Mouse (Mus musculus) limb, embryonic 11.5 days (tissue): ENCODE data around the gene Lamb3. TPM values are rescaled to one million over a fixed set of nuclear protein-coding genes. Genes with fewer than 3 reads are reported as not detected.

Experiments used
- ATAC-seq: fragments of 200-750 bp; cut with Nextera tagmentation; 2 replicates; pipeline ENCODE4 v1.8.0; 2017; ENCODE audit warnings: low read depth; ENCODE audit not compliant: insufficient number of reproducible peaks, low FRiP score, low TSS enrichment
- DNase-seq: peaks from one replicate; pipeline ENCODE4 v3.0.0-alpha.2; 2015; ENCODE audit warnings: low spot score
- H3K27ac ChIP-seq: fragments of 300-500 bp; sonication (generic); replicated peaks from 2 replicates; pipeline ENCODE4 v1.5.1; 2014; ENCODE audit warnings: low read depth, mild to moderate bottlenecking, low read length
- H3K27me3 ChIP-seq: fragments of 300-500 bp; sonication (generic); 2 replicates; pipeline ENCODE4 v1.6.1; 2014; ENCODE audit warnings: mild to moderate bottlenecking, low read length, mixed read lengths; ENCODE audit not compliant: control insufficient read depth, insufficient read depth
- H3K36me3 ChIP-seq: fragments of 300-500 bp; sonication (generic); 2 replicates; pipeline ENCODE4 v1.6.1; 2014; ENCODE audit warnings: mild to moderate bottlenecking, low read length, moderate library complexity, mixed read lengths; ENCODE audit not compliant: control insufficient read depth, insufficient read depth
- H3K4me1 ChIP-seq: fragments of 300-500 bp; sonication (generic); 2 replicates; pipeline ENCODE4 v1.6.1; 2014; ENCODE audit warnings: low read length, mixed read lengths; ENCODE audit not compliant: control insufficient read depth, insufficient read depth
- H3K4me2 ChIP-seq: fragments of 300-500 bp; sonication (generic); 2 replicates; pipeline ENCODE4 v1.6.1; 2014; ENCODE audit warnings: low read depth, mild to moderate bottlenecking, moderate library complexity; ENCODE audit not compliant: severe bottlenecking
- H3K4me3 ChIP-seq: fragments of 300-500 bp; sonication (generic); 2 replicates; pipeline ENCODE4 v1.5.1; 2014; ENCODE audit warnings: low read depth, low read length
- H3K9ac ChIP-seq: fragments of 300-500 bp; sonication (generic); 2 replicates; pipeline ENCODE4 v1.6.1; 2014; ENCODE audit warnings: mild to moderate bottlenecking, low read length
- H3K9me3 ChIP-seq: fragments of 300-500 bp; sonication (generic); 2 replicates; pipeline ENCODE4 v1.6.1; 2016; ENCODE audit warnings: low read length; ENCODE audit not compliant: control insufficient read depth
- WGBS: fragments of 180-500 bp; shearing (Covaris S2); extraction: QIAGEN DNeasy Blood & Tissue Kit; methylation state at CpG from one replicate; pipeline ENCODE4 v1.1.7; 2014; 5-methylcytosine and 5-hydroxymethylcytosine counted together
- polyA plus RNA-seq: library from polyadenylated mRNA; unstranded; fragments of >200 nt; fragmentation: Nextera tagmentation; extraction: Ambion mirVana; gene quantifications from 2 replicates; pipeline ENCODE4 v1.2.1, GENCODE M21; 2014

Gene Lamb3
- polyA plus RNA-seq, 1 experiment from 2014 or later, result 0.79 TPM

GRCm38 (mm10) chr1:193195169-193195810 lies 12.2 kb upstream of the Lamb3 start:
- no peak for DNase-seq
- H3K4me3 ChIP-seq, result no peak overlapping the region
- 68% methylated on average over 3 of the region's 3 CpGs for WGBS

GRCm38 (mm10) chr1:193197494-193198205 lies 9.8 kb upstream of the Lamb3 start:
- H3K9ac ChIP-seq, result no peak overlapping the region
- DNase-seq, result no peak
- no peak for ATAC-seq

More at GRCm38 (mm10) chr1:193195169-193195810, 12.2 kb upstream of the Lamb3 start:
- no peaks in the 10 kb centered on the region for H3K9me3 ChIP-seq
- H3K4me2 ChIP-seq, result no peak overlapping the region
- H3K4me1 ChIP-seq, result peaks cover 3% of the 10 kb centered on the region; the same call in 1 of the 2 replicates
- no peaks in the 10 kb centered on the region for H3K27me3 ChIP-seq
- no peaks in the 10 kb centered on the region for H3K36me3 ChIP-seq
- ATAC-seq, result no peak
- no peak overlapping the region for H3K27ac ChIP-seq
- no peak overlapping the region for H3K9ac ChIP-seq

GRCm38 (mm10) chr1:193198312-193198711 lies 9.2 kb upstream of the Lamb3 start:
- no peak for ATAC-seq
- WGBS, result 95% methylated on average over 2 of the region's 2 CpGs

More at GRCm38 (mm10) chr1:193197494-193198205, 9.8 kb upstream of the Lamb3 start:
- H3K4me2 ChIP-seq, result no peak overlapping the region
- H3K4me1 ChIP-seq, result no peaks in the 10 kb centered on the region
- H3K27ac ChIP-seq, result no peak overlapping the region
- 91% methylated on average over 18 of the region's 18 CpGs for WGBS
- no peaks in the 10 kb centered on the region for H3K27me3 ChIP-seq
- no peaks in the 10 kb centered on the region for H3K9me3 ChIP-seq
- H3K36me3 ChIP-seq, result no peaks in the 10 kb centered on the region
- H3K4me3 ChIP-seq, result no peak overlapping the region

GRCm38 (mm10) chr1:193200640-193201382 lies 6.7 kb upstream of the Lamb3 start:
- H3K27ac ChIP-seq, result no peak overlapping the region
- no peaks in the 10 kb centered on the region for H3K36me3 ChIP-seq
- H3K4me2 ChIP-seq, result no peak overlapping the region
- H3K9me3 ChIP-seq, result no peaks in the 10 kb centered on the region
- no peaks in the 10 kb centered on the region for H3K4me1 ChIP-seq
- no peaks in the 10 kb centered on the region for H3K27me3 ChIP-seq
- no peak overlapping the region for H3K4me3 ChIP-seq
- H3K9ac ChIP-seq, result no peak overlapping the region
- no peak for DNase-seq
- WGBS, result 86% methylated on average over 8 of the region's 8 CpGs
- ATAC-seq, result no peak

More at GRCm38 (mm10) chr1:193198312-193198711, 9.2 kb upstream of the Lamb3 start:
- Histone ChIP-seq H3K36me3 (no peaks in the 10 kb centered on the region), H3K4me2 (no peak overlapping the region), H3K4me3 (no peak overlapping the region), H3K9me3 (no peaks in the 10 kb centered on the region), H3K9ac (no peak overlapping the region), H3K27me3 (no peaks in the 10 kb centered on the region), H3K27ac (no peak overlapping the region), H3K4me1 (no peaks in the 10 kb centered on the region)
- DNase-seq, result no peak

GRCm38 (mm10) chr1:193201383-193201778 lies 6.1 kb upstream of the Lamb3 start, which contains the start of gene Traf3ip3:
TSS of gene Traf3ip3 (minus strand) at chr1:193201703.
- Histone ChIP-seq H3K36me3 (no peaks in the 10 kb centered on the region), H3K4me1 (no peaks in the 10 kb centered on the region), H3K27ac (no peak within 1 kb of the TSS), H3K4me3 (no peak within 1 kb of the TSS), H3K9ac (no peak within 1 kb of the TSS), H3K27me3 (no peaks in the 10 kb centered on the region), H3K9me3 (no peaks in the 10 kb centered on the region), H3K4me2 (no peak within 1 kb of the TSS)
- DNase-seq (no peak), ATAC-seq (no peak)
- 61% methylated on average over 5 of the region's 5 CpGs for WGBS

GRCm38 (mm10) chr1:193203821-193204220 lies 3.7 kb upstream of the Lamb3 start:
- DNase-seq (no peak), ATAC-seq (no peak)
- Histone ChIP-seq H3K9me3 (no peaks in the 10 kb centered on the region), H3K27me3 (no peaks in the 10 kb centered on the region), H3K4me1 (no peaks in the 10 kb centered on the region), H3K36me3 (no peaks in the 10 kb centered on the region), H3K9ac (no peak overlapping the region), H3K27ac (no peak overlapping the region), H3K4me3 (no peak overlapping the region), H3K4me2 (no peak overlapping the region)
- 40% methylated on average over 2 of the region's 2 CpGs for WGBS

GRCm38 (mm10) chr1:193205431-193205830 lies 2.1 kb upstream of the Lamb3 start:
- no peak for ATAC-seq
- no peaks in the 10 kb centered on the region for H3K36me3 ChIP-seq
- H3K4me2 ChIP-seq, result no peak overlapping the region
- H3K4me1 ChIP-seq, result no peaks in the 10 kb centered on the region
- H3K27ac ChIP-seq, result no peak overlapping the region
- no peaks in the 10 kb centered on the region for H3K9me3 ChIP-seq
- 90% methylated on average over 2 of the region's 2 CpGs for WGBS
- no peak overlapping the region for H3K4me3 ChIP-seq
- H3K9ac ChIP-seq, result no peak overlapping the region
- H3K27me3 ChIP-seq, result no peaks in the 10 kb centered on the region
- no peak for DNase-seq

GRCm38 (mm10) chr1:193208178-193208577 lies 679 bp downstream of the Lamb3 start:
- 33% methylated on average over 2 of the region's 2 CpGs for WGBS
- Histone ChIP-seq H3K9me3 (no peaks in the 10 kb centered on the region), H3K4me3 (no peak overlapping the region), H3K9ac (no peak overlapping the region), H3K4me2 (no peak overlapping the region), H3K36me3 (no peaks in the 10 kb centered on the region), H3K27me3 (no peaks in the 10 kb centered on the region), H3K4me1 (no peaks in the 10 kb centered on the region), H3K27ac (no peak overlapping the region)
- ATAC-seq (no peak), DNase-seq (peak; percentile 55)
